28 mouse cellular contexts compared by ENCODE assay signal in genomic region chrX:41607181-41607580, GRCm38 (mm10).
"Had no signal": no experiment of that assay in that cellular context is flagged by ENCODE, and none has a peak within 500 bp of the region (broad histone marks: within the 10 kb centered on the region; RNA-seq: fewer than 3 reads in every experiment).

No protein-coding gene starts in this region.

- H3K27me3 ChIP-seq: heart, embryonic 12.5 days; hindbrain, embryonic 12.5 days; hindbrain, embryonic 15.5 days; intestine, embryonic 15.5 days; limb, embryonic 12.5 days; liver, embryonic 13.5 days; liver, embryonic 15.5 days had no signal

- H3K36me3 ChIP-seq: heart, embryonic 10.5 days; heart, embryonic 12.5 days; hindbrain, embryonic 10.5 days; hindbrain, embryonic 12.5 days; hindbrain, embryonic 15.5 days; intestine, embryonic 15.5 days; limb, embryonic 10.5 days; limb, embryonic 12.5 days; liver, embryonic 13.5 days; liver, embryonic 15.5 days had no signal

- H3K9ac ChIP-seq: heart, embryonic 12.5 days; hindbrain, embryonic 12.5 days; hindbrain, embryonic 15.5 days; intestine, embryonic 15.5 days; limb, embryonic 12.5 days; liver, embryonic 13.5 days; liver, embryonic 15.5 days; liver, postnatal 0 days had no signal

- H3K4me1 ChIP-seq: heart, embryonic 10.5 days; heart, embryonic 12.5 days; hindbrain, embryonic 10.5 days; hindbrain, embryonic 12.5 days; hindbrain, embryonic 15.5 days; intestine, embryonic 15.5 days; limb, embryonic 10.5 days; limb, embryonic 12.5 days; liver, embryonic 13.5 days; liver, embryonic 15.5 days had no signal

- H3K27ac ChIP-seq: gastrocnemius, adult 2 months; heart, embryonic 10.5 days; hindbrain, embryonic 10.5 days; hindbrain, embryonic 12.5 days; hindbrain, embryonic 15.5 days; intestine, embryonic 15.5 days; layer of hippocampus, adult 2 months; left cerebral cortex, adult 2 months; limb, embryonic 10.5 days; limb, embryonic 12.5 days; liver, embryonic 13.5 days; liver, embryonic 15.5 days had no signal

- DNase-seq: gastrocnemius, adult 2 months; gastrocnemius, postnatal 10 days; gastrocnemius, postnatal 25 days; heart, adult 18-20 months; heart, postnatal 10 days; heart, postnatal 4 days; kidney, adult 18-20 months; kidney, adult 8-10 months; kidney, postnatal 10 days; kidney, postnatal 25 days; kidney, postnatal 4 days; liver; liver, embryonic 13.5 days; liver, postnatal 0 days had no signal

- H3K4me2 ChIP-seq: heart, embryonic 12.5 days; hindbrain, embryonic 12.5 days; hindbrain, embryonic 15.5 days; intestine, embryonic 15.5 days; limb, embryonic 12.5 days; liver, embryonic 11.5 days; liver, embryonic 13.5 days; liver, embryonic 15.5 days had no signal

- ATAC-seq: inflammation-experienced regulatory T-cells, adult 6 months; intestine, embryonic 15.5 days; intestine, postnatal 0 days; liver, postnatal 0 days had no signal

- H3K4me3 ChIP-seq: gastrocnemius, adult 2 months; heart, embryonic 10.5 days; heart, embryonic 12.5 days; hindbrain, embryonic 10.5 days; hindbrain, embryonic 12.5 days; hindbrain, embryonic 15.5 days; intestine, embryonic 15.5 days; layer of hippocampus, adult 2 months; left cerebral cortex, adult 2 months; limb, embryonic 10.5 days; limb, embryonic 12.5 days; liver, embryonic 13.5 days; liver, embryonic 15.5 days had no signal

- H3K9me3 ChIP-seq: heart, embryonic 10.5 days; heart, embryonic 12.5 days; hindbrain, embryonic 10.5 days; hindbrain, embryonic 12.5 days; hindbrain, embryonic 15.5 days; intestine, embryonic 15.5 days; limb, embryonic 10.5 days; limb, embryonic 12.5 days; liver, embryonic 13.5 days; liver, embryonic 15.5 days had no signal
